Mouse (Mus musculus) cerebellum, postnatal 36 days (tissue): ENCODE measurements around the gene Kif13a.
A peak's percentile ranks its signal among the peaks of the same experiment; 100 is the strongest.

Source experiments
- DNase-seq, 2 experiments: peaks; one replicate each; pipeline ENCODE4 v3.0.0; 2021 to 2022; ENCODE audit warnings: mixed read lengths in 2 of 2

The Kif13a gene

GRCm38 (mm10) chr13:46833586-46833985, 96.1 kb downstream of the Kif13a start:
- DNase-seq, result no peak

DNA sequence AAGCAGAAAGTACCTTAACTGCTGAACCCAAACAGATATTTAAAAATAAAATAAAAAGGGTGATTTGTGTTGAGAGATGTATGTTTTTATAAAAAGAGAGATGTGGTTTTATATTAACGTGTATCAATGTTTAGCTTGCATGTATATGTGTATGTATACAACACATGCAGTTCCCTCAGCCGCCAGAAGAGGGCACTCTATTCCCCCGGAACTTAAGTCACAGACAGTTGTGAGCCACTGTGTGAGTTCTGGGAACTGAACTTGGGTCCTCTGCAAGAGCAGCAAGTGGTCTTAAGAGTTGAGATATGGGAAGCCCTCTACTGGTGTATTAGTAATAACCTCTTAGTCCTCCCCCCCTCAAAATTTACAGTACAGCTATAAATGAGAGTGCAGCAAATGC, 96.7 kb downstream of the Kif13a start:
- DNase-seq, result no peak

- no peak for DNase-seq
Observed at GRCm38 (mm10) chr13:46823271-46823670, 106.4 kb downstream of the Kif13a start.

DNA sequence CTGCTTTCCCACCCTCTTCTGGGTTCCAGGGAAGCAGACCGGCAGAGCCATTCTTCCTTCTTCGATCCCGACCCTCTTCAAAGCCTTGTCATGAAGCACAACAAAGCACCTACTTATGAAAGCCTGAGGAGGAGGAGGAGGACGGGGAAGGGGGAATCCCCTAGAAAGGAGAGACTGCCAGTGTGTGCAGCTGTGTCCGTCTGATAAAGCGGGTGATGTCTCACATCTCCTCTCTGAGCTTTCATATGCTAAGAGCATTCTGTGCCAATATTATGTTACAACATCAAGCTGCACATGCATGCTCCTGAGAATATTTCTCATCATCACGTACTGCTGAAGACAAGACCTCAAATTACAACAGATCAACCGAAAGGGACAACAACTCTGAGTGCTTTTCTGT, 107.5 kb downstream of the Kif13a start:
- DNase-seq, result no peak

DNA sequence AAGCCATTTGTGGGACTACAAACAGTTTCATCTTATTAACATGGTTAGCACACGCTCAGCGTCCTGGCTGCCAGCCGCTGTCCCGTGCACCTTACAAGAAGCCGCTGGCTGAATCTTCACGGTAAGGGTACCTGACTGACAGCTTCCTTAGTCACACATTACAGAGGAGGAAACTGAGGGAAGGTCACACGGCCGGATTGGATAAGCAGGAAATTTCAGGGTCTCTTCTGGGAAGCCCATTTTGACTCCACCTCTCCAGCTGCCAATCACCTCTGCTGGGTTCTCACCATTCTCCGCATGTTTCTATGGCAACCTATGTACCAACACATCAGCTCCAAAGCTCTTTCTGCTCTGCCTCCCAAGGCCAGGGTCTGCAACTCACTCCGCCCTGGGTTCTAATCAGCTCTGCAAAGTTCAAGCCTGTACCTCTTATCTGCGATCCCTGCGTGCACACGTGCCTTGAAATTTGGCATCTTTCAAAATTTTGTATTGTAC, 109.9 kb downstream of the Kif13a start:
- no peak for DNase-seq

- no peak for DNase-seq
Observed at GRCm38 (mm10) chr13:46819202-46819728, 110.4 kb downstream of the Kif13a start.

DNA sequence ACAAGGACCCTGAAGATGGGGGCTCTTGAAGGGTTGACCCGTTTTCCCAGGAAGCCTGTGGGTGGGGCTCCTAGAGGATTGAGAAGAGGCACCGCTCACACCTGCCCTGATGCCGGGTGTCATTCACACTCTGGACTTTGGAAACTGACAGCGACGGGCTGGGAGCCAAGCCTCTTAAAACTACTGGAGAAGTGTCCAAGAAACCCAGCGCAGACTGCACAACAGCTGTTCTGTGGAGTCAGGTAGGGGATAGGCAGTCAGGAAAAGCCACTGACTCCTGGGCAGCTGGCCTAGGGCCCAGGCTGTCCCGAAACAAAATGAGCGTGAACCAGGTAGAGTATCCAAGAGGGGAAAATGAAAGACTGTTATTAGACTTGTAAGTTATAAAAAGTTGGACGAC, 111.3 kb downstream of the Kif13a start:
- no peak for DNase-seq

DNA sequence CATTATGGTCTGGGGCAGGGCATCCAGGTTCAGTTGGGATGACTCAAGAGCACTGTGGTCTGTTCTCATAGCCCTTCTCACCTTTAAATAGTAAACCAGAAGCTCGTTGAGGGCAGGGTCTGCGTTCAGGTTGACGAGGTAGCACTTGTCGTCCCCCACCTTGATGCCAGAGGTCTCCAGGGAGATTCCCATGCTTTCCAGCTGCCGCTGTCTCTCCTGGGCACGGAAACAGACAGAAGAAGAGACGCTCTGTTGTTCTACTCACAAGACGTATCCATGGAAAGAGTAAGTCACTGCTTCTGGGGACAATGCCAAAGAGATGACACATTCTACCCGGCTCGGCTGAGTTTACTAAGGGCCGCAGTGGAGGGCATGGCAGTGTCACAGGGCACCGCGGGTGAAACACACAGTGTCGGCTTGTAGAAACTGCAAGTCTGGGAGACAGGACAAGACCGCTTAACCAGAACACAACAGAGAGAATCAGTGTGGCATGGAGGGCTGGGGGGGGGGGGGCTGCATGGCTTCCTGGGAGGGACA, 117.0 kb downstream of the Kif13a start:
- no peak for DNase-seq

GRCm38 (mm10) chr13:46811696-46812095, 118.0 kb downstream of the Kif13a start:
- DNase-seq, result no peak

GRCm38 (mm10) chr13:46810613-46811012, 119.1 kb downstream of the Kif13a start:
- DNase-seq, result no peak

DNA sequence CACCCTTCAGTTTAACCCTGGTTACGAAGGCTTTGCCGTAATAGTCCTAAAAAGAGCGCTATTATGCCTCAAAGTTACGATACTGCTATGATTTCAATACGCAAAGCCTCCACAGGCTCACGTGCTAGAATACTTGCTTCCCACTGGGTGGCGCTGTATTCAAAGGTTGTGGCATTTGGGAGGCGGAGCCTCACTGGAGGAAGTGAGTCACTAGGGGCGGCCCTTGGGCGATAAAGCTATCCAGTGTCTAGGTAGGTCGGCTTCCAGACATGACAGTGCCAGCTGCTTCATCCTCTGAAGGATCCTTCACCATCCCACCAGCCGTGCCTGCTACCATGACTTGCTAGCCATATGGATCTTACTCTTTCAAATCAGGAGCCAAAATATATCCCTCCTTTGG, 119.6 kb downstream of the Kif13a start:
- DNase-seq, result peak; percentile 37 to 47

GRCm38 (mm10) chr13:46807901-46808300, 121.8 kb downstream of the Kif13a start:
- DNase-seq, result peak; percentile 50 to 59

- no peak for DNase-seq
Observed at GRCm38 (mm10) chr13:46801196-46801595, 128.5 kb downstream of the Kif13a start.

- DNase-seq, result peak; percentile 43 to 55
Observed at GRCm38 (mm10) chr13:46798156-46798555, 131.5 kb downstream of the Kif13a start.

DNA sequence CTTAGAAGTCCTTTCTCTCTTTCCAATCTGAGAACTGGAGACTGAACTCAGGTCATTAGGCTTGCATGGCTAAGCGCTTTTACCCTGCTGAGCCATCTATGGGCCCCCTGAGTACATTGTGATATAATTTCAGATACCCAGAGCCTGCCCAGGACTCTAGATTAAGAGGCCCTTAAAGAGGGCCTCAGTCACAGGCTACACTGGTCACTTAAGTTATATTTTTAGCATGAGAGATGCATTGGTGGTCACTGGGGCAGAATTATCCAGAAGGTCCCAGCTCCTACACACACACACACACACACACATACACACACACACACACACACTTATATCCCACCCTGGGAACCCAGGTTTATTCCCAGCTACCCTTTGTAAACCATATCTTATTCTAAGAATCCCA, 133.3 kb downstream of the Kif13a start:
- DNase-seq, result no peak

- no peak for DNase-seq
Observed at GRCm38 (mm10) chr13:46793824-46794223, 135.8 kb downstream of the Kif13a start.

DNA sequence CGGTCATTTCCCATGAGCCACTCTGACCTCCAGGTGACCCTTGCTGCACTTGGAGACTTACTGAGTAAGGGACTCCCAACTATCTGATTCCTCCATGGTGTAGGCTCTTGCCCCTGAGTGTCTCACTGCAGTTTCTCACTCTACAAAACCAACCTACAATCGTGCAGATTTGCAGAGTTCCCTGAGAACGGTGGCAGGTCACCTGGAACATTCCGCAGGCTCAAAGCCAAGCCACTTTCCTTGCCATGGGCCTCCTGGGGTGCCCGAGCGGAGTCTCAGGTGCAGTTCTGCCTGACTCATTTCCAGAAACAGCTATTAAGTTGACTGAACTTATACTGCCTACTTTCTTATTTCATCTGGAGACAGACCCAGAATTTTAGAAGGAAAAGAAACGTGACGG, 141.2 kb downstream of the Kif13a start:
- DNase-seq, result peak; percentile 26 to 27

GRCm38 (mm10) chr13:46786836-46787235, 142.8 kb downstream of the Kif13a start:
- DNase-seq, result no peak

- DNase-seq, result no peak
Observed at GRCm38 (mm10) chr13:46786064-46786561, 143.6 kb downstream of the Kif13a start.

DNA sequence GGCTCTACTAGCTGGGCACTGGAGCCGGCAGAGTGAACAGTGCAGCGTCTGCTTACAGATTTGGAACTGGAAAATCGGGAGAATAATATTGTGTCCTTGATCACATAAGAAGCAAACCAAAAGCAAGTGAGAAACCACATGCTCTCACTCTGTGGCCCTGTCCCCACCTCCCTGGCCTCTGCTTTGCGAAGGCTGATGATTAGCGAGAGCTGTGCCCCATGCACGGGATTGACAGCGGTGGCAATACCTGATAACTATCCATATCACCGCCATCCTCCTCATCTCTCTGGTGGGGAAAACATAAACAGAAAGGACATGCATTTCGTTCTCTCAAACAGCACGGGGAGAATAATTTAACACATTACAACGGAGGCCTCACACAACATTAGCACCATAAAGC, 149.3 kb downstream of the Kif13a start:
- no peak for DNase-seq

DNA sequence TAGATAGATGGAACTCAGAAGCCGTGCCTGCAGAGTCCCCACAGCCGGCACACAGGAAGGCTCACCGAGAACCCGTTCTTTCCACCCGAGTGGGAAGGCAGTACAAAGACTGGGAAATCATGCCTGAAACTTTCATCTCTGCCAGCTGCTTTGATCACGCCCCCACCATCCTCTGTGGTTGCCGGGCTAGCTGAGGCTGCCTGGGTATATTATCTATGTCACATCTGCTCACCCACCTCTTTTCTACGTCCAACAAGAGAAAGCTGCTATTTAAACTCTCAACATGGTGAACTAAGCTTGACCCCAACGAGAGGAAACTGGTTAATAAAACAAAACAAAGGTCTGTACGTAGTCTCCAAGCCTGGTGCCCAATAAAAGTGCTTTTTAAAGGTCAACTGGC, 149.8 kb downstream of the Kif13a start:
- DNase-seq, result no peak

DNA sequence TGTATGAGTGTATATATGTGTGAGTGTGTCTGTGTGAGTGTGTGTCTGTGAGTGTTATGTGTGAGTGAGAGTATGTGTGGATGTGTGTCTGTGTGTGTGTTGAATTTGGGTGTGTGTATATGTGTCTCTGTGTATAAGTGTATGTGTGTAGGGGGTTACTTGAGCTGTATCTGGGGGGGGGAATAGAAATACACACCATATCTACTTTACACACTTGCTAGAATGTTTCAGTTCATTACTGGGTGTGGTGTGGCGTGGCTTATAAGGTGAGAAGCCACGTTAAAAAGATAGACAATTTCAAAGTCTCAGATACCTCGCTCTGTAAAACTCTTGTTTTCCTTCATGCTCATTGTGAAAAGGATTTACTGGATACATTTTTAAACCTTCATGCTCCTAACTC, 152.2 kb downstream of the Kif13a start:
- no peak for DNase-seq

GRCm38 (mm10) chr13:46776636-46777305, 152.9 kb downstream of the Kif13a start:
- no peak for DNase-seq

GRCm38 (mm10) chr13:46774998-46775397, 154.7 kb downstream of the Kif13a start:
- no peak for DNase-seq
